Mouse (Mus musculus) CH12.LX (cell line): ENCODE measurements around the gene Mcts2. TPM values are rescaled to one million over a fixed set of nuclear protein-coding genes. Genes with fewer than 3 reads are reported as not detected.

Source experiments
- DNase-seq: peaks from one replicate; pipeline ENCODE4 v3.0.0-alpha.2; 2013; ENCODE audit errors: extremely low read depth
- H3K27ac ChIP-seq: 2 replicates; pipeline ENCODE4 v1.5.1; 2012; ENCODE audit warnings: low read depth, mild to moderate bottlenecking, control low read depth, moderate library complexity; ENCODE audit not compliant: insufficient read depth
- H3K27me3 ChIP-seq: replicated peaks from 2 replicates; pipeline ENCODE3; 2012; ENCODE audit warnings: inconsistent platforms
- H3K36me3 ChIP-seq, 2 experiments: replicated peaks in 1 of 2; 2 replicates each; pipeline versions ENCODE3 to v1.6.1; 2012; ENCODE audit warnings: inconsistent platforms in 1 of 2, low read length in 1 of 2, mild to moderate bottlenecking in 1 of 2, mixed read lengths in 1 of 2, moderate library complexity in 1 of 2; ENCODE audit not compliant: control insufficient read depth in 1 of 2, insufficient read depth in 1 of 2
- H3K4me1 ChIP-seq, 2 experiments: 2 replicates each; pipeline ENCODE4 v1.6.1; 2012; ENCODE audit warnings: inconsistent platforms in 1 of 2, moderate library complexity in 1 of 2; ENCODE audit not compliant: insufficient read depth in 2 of 2, control insufficient read depth in 1 of 2
- H3K4me2 ChIP-seq: 2 replicates; pipeline ENCODE4 v1.6.1; 2012; ENCODE audit warnings: low read depth, mild to moderate bottlenecking, control low read depth; ENCODE audit not compliant: poor library complexity, insufficient read depth, severe bottlenecking
- H3K4me3 ChIP-seq, 3 experiments: fragments of 150-350 bp in 1 of 3; sonication (generic) in 1 of 3; replicated peaks in 1 of 3; 2 replicates each; pipeline versions ENCODE3 to v1.5.1; 2011 to 2012; ENCODE audit warnings: low read depth in 2 of 3, low read length in 2 of 3, mild to moderate bottlenecking in 2 of 3, moderate library complexity in 2 of 3, control low read depth in 1 of 3, improper control_type of control experiment in 1 of 3, inconsistent platforms in 1 of 3, mixed read lengths in 1 of 3; ENCODE audit not compliant: poor library complexity in 1 of 3
- H3K79me2 ChIP-seq: replicated peaks from 2 replicates; pipeline ENCODE4 v1.6.1; 2012; ENCODE audit warnings: mild to moderate bottlenecking, moderate library complexity; ENCODE audit not compliant: control insufficient read depth, poor library complexity, insufficient read depth, severe bottlenecking; ENCODE audit errors: extremely low read depth
- H3K9ac ChIP-seq: 2 replicates; pipeline ENCODE4 v1.6.1; 2012; ENCODE audit warnings: low read depth, mild to moderate bottlenecking, control low read depth, moderate library complexity; ENCODE audit not compliant: insufficient read depth
- H3K9me3 ChIP-seq: replicated peaks from 2 replicates; pipeline ENCODE3; 2012; ENCODE audit warnings: low read length, inconsistent platforms, mixed read lengths
- BHLHE40 ChIP-seq: IDR thresholded peaks from 2 replicates; pipeline ENCODE4 v1.6.1; 2011; ENCODE audit warnings: mild to moderate bottlenecking, low read depth, low read length, improper control_type of control experiment
- CHD1 ChIP-seq: IDR thresholded peaks from 2 replicates; pipeline ENCODE4 v1.6.1; 2012; ENCODE audit warnings: low read depth, low read length, improper control_type of control experiment, inconsistent platforms
- CTCF ChIP-seq, 2 experiments: IDR thresholded peaks in 1 of 2; conservative IDR thresholded peaks in 1 of 2; 2 replicates each; pipeline ENCODE4 v1.5.1; 2011 to 2012; ENCODE audit warnings: low read depth in 2 of 2, low read length in 2 of 2, improper control_type of control experiment in 1 of 2, inconsistent platforms in 1 of 2, mild to moderate bottlenecking in 1 of 2, moderate library complexity in 1 of 2
- E2F4 ChIP-seq: IDR thresholded peaks from 2 replicates; pipeline ENCODE4 v1.6.1; 2011; ENCODE audit warnings: low read depth, low read length, improper control_type of control experiment; ENCODE audit not compliant: insufficient replicate concordance
- ELF1 ChIP-seq: IDR thresholded peaks from 2 replicates; pipeline ENCODE4 v1.6.1; 2014; ENCODE audit warnings: low read depth, mild to moderate bottlenecking, inconsistent platforms, low read length, improper control_type of control experiment
- ETS1 ChIP-seq: conservative IDR thresholded peaks from 2 replicates; pipeline ENCODE4 v1.6.1; 2012; ENCODE audit warnings: low read depth, mild to moderate bottlenecking, inconsistent platforms, low read length, improper control_type of control experiment, moderate library complexity
- GABPA ChIP-seq: IDR thresholded peaks from 2 replicates; pipeline ENCODE4 v1.6.1; 2012; ENCODE audit warnings: low read depth, low read length, improper control_type of control experiment, inconsistent platforms; ENCODE audit not compliant: insufficient replicate concordance
- IRF4 ChIP-seq: IDR thresholded peaks from 2 replicates; pipeline ENCODE4 v1.6.1; 2014; ENCODE audit warnings: low read depth, mild to moderate bottlenecking, inconsistent platforms, low read length, improper control_type of control experiment
- NELFE ChIP-seq: IDR thresholded peaks from 2 replicates; pipeline ENCODE4 v1.6.1; 2011; ENCODE audit warnings: low read depth, low read length, improper control_type of control experiment
- NRF1 ChIP-seq: IDR thresholded peaks from 2 replicates; pipeline ENCODE4 v1.6.1; 2014; ENCODE audit warnings: low read depth, mild to moderate bottlenecking, inconsistent platforms, low read length, improper control_type of control experiment, moderate library complexity
- POLR2A ChIP-seq: IDR thresholded peaks from 2 replicates; pipeline ENCODE4 v1.6.1; 2011; ENCODE audit warnings: low read depth, mild to moderate bottlenecking, improper control_type of control experiment, low read length
- POLR2AphosphoS2 ChIP-seq: IDR thresholded peaks from 2 replicates; pipeline ENCODE4 v1.6.1; 2011; ENCODE audit warnings: low read depth, low read length, improper control_type of control experiment
- RAD21 ChIP-seq: IDR thresholded peaks from 2 replicates; pipeline ENCODE4 v1.6.1; 2011; ENCODE audit warnings: low read depth, mild to moderate bottlenecking, low read length, improper control_type of control experiment, moderate library complexity
- SIN3A ChIP-seq: IDR thresholded peaks from 2 replicates; pipeline ENCODE4 v1.6.1; 2012; ENCODE audit warnings: low read length, improper control_type of control experiment, inconsistent platforms
- TBP ChIP-seq: conservative IDR thresholded peaks from 2 replicates; pipeline ENCODE4 v1.6.1; 2011; ENCODE audit warnings: low read depth, low read length, improper control_type of control experiment
- USF1 ChIP-seq: IDR thresholded peaks from 2 replicates; pipeline ENCODE4 v1.6.1; 2014; ENCODE audit warnings: low read depth, mild to moderate bottlenecking, inconsistent platforms, low read length, improper control_type of control experiment
- USF2 ChIP-seq: conservative IDR thresholded peaks from 2 replicates; pipeline ENCODE4 v1.6.1; 2011; ENCODE audit warnings: low read depth, low read length, improper control_type of control experiment
- dilution Hi-C: fragments of 300-500 bp; cut with MboI; formaldehyde crosslinking; loops from 2 replicates; pipeline ENCODE4 v1.14.3; 2020; ENCODE audit warnings: low sequenced_read_pairs; ENCODE audit not compliant: extremely low pct_unique_long_range_greater_than_20kb, extremely low pct_ligation_motif_present
- in situ Hi-C: fragments of 300-500 bp; cut with MboI; formaldehyde crosslinking; loops from 3 replicates; pipeline ENCODE4 v1.14.3; 2019; ENCODE audit warnings: low sequenced_read_pairs, low pct_ligation_motif_present, low pct_unique_long_range_greater_than_20kb, mixed read lengths
- polyA plus RNA-seq: library from polyadenylated mRNA; unstranded; fragments of >175 nt; gene quantifications from 2 replicates; pipeline ENCODE4 v1.2.1, GENCODE M21; 2012; ENCODE audit warnings: low read depth; ENCODE audit not compliant: insufficient read length
- total RNA-seq, 2 experiments: library from RNA; depleted of rRNA; stranded (reverse); fragments of 300-350 nt in 1 of 2; fragments of >200 nt in 1 of 2; gene quantifications; 2 replicates each; pipeline ENCODE4 v1.2.3; 2012 to 2014

Gene Mcts2
- total and polyA plus RNA-seq, 3 experiments: 1.5 to 3.3 (median 3.2) TPM

- Histone ChIP-seq H3K36me3 (no peaks in the 10 kb centered on the region), H3K27ac (no peak overlapping the region), H3K27me3 (peaks cover 11% of the 10 kb centered on the region), H3K4me2 (no peak overlapping the region), H3K9me3 (no peaks in the 10 kb centered on the region), H3K4me1 (peaks cover 4 to 19% of the 10 kb centered on the region in 2 experiments), H3K79me2 (no peaks in the 10 kb centered on the region), H3K4me3 (no peak overlapping the region), H3K9ac (no peak overlapping the region)
- DNase-seq: no peak
- dilution Hi-C loops (no loop called here), in situ Hi-C loops (no loop called here)
- no peak for TF ChIP-seq NELFE
- TF ChIP-seq IRF4: no peak
- 0 out of 2 replicates have a peak, but pooled peaks have one; percentile 28 for TF ChIP-seq BHLHE40
- no peak for TF ChIP-seq POLR2A
Measured at GRCm38 (mm10) chr2:152726751-152727335, 40.0 kb downstream of the Mcts2 start.

GRCm38 (mm10) chr2:152727795-152728510, 41.1 kb downstream of the Mcts2 start:
- no peak overlapping the region for H3K27ac ChIP-seq
- no peak for DNase-seq
- no peak overlapping the region for H3K4me2 ChIP-seq
- no peaks in the 10 kb centered on the region for H3K36me3 ChIP-seq
- no peaks in the 10 kb centered on the region for H3K9me3 ChIP-seq
- peaks cover 4 to 19% of the 10 kb centered on the region in 2 experiments for H3K4me1 ChIP-seq
- H3K27me3 ChIP-seq: peaks cover 20% of the 10 kb centered on the region
- in situ Hi-C loops (no loop called here), dilution Hi-C loops (no loop called here)
- TF ChIP-seq USF2 (no peak), E2F4 (no peak), ETS1 (no peak), POLR2AphosphoS2 (no peak), CTCF (conservative IDR thresholded peaks at IDR 0.05 in 1 of 2, IDR thresholded peaks at IDR 0.05 in 1 of 2; ENCODE audit: low read depth in 2 of 2, low read length in 2 of 2) (no peak), GABPA (no peak), CHD1 (no peak), RAD21 (no peak), ELF1 (no peak), NRF1 (no peak), TBP (no peak), USF1 (no peak), SIN3A (no peak)
- no peak overlapping the region for H3K9ac ChIP-seq
- H3K4me3 ChIP-seq: no peak overlapping the region
- H3K79me2 ChIP-seq: no peaks in the 10 kb centered on the region
